Mouse (Mus musculus): ENCODE results near the gene Arhgap22. TPM values are rescaled to one million over a fixed set of nuclear protein-coding genes. Genes with fewer than 3 reads are reported as not detected.

The Arhgap22 gene
- polyA plus RNA-seq, 1 experiment from 2014 or later = 4.5 TPM

DNA sequence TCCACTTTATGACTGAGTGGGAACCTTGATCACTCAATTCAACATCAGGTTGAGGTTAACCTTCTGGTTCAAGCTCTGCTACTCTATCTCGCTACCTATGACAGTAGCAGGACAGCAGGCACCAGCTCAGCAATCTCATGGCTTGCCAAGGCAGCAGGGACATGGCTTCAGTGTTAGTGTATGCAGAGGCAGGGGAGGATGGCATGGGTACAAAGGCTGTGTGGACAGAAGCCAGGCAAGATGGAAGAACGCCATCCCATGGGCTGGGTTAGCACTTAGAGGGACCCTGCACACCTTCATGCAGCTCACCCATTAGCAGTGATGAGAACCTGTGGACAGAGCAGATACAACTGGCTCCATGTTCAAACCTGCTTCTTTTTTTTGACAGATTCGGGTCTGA lies 163.4 kb downstream of the Arhgap22 start:
- H3K36me3 ChIP-seq (ENCODE audit: control insufficient read depth, insufficient read depth, low read length) = peaks cover 4% of the 10 kb centered on the region; the same call in 1 of the 2 replicates
- no peaks in the 10 kb centered on the region for H3K4me1 ChIP-seq (ENCODE audit: control insufficient read depth, insufficient read depth, low read length)
- WGBS (ENCODE audit: insufficient replicate concordance) = 85% methylated on average over 3 of the region's 3 CpGs
- H3K27ac ChIP-seq (ENCODE audit: low read depth, low read length) = no peak overlapping the region
- no peaks in the 10 kb centered on the region for H3K27me3 ChIP-seq (ENCODE audit: control insufficient read depth, insufficient read depth, low read length)
- no peak overlapping the region for H3K9ac ChIP-seq (ENCODE audit: low read depth, low read length)
- H3K9me3 ChIP-seq (replicated peaks; ENCODE audit: control insufficient read depth, low read length) = no peaks in the 10 kb centered on the region
- ATAC-seq (replicated peaks; ENCODE audit: insufficient number of reproducible peaks, low FRiP score, low TSS enrichment) = no peak
- no peak overlapping the region for H3K4me2 ChIP-seq
- no peak overlapping the region for H3K4me3 ChIP-seq (ENCODE audit: low read depth, low read length)

DNA sequence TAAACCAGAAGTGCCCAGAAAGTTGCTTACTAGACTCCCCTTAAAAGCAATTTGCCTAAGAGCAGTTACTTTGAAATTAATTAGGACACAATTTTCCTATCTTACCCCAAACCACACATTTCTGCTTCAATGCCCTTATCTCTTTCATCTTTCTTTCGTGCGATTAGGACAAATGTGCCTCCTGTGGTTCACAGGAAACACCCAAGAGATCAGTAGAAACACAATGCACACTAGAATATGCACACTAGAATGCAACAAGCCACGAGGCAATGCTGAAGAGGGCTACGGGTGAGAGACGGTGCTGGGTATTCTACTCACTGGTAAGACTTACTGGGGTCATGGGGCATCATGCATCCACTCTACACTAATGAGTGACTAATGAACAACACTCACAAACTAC lies 164.9 kb downstream of the Arhgap22 start:
- no peak overlapping the region for H3K4me3 ChIP-seq (ENCODE audit: low read depth, low read length)
- WGBS (ENCODE audit: insufficient replicate concordance) = 81% methylated on average over 5 of the region's 5 CpGs
- H3K4me1 ChIP-seq (ENCODE audit: control insufficient read depth, insufficient read depth, low read length) = no peaks in the 10 kb centered on the region
- no peak overlapping the region for H3K9ac ChIP-seq (ENCODE audit: low read depth, low read length)
- no peaks in the 10 kb centered on the region for H3K9me3 ChIP-seq (replicated peaks; ENCODE audit: control insufficient read depth, low read length)
- no peak overlapping the region for H3K4me2 ChIP-seq
- H3K36me3 ChIP-seq (ENCODE audit: control insufficient read depth, insufficient read depth, low read length) = peaks cover 5% of the 10 kb centered on the region; the same call in 1 of the 2 replicates
- H3K27me3 ChIP-seq (ENCODE audit: control insufficient read depth, insufficient read depth, low read length) = no peaks in the 10 kb centered on the region
- no peak overlapping the region for H3K27ac ChIP-seq (ENCODE audit: low read depth, low read length)
- no peak for ATAC-seq (replicated peaks; ENCODE audit: insufficient number of reproducible peaks, low FRiP score, low TSS enrichment)

DNA sequence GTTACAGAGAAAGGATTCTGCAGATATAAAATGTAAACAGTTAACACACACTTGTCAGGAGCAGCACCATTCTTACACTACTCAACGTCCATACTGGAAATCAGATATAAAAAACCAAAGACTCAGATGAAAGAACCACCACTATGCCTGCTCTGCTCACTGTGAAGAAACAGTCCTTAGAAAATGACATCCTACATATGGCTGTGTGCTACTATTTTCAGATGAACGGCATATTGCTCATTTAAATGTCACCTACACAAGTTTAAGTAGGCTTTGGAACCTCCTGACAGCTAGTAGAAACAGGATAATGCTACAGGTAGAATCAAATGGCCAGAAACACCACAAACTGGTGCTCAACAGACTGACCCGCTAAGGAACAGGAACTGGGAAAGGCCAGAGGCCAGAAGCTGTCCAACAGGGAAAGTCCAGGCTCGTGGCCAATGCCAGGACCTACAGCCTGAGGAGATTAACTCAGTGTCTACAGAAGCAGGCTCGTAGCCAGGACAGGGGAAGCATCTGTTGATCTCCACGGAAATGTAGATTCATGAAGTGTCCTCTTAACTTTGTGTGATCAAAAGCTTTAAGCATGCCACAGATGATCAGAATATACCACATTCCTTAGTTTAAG lies 167.1 kb downstream of the Arhgap22 start:
- H3K4me3 ChIP-seq (ENCODE audit: low read depth, low read length) = no peak overlapping the region
- no peak for ATAC-seq (replicated peaks; ENCODE audit: insufficient number of reproducible peaks, low FRiP score, low TSS enrichment)
- no peak overlapping the region for H3K27ac ChIP-seq (ENCODE audit: low read depth, low read length)
- H3K9ac ChIP-seq (ENCODE audit: low read depth, low read length) = no peak overlapping the region
- no peaks in the 10 kb centered on the region for H3K27me3 ChIP-seq (ENCODE audit: control insufficient read depth, insufficient read depth, low read length)
- no peaks in the 10 kb centered on the region for H3K4me1 ChIP-seq (ENCODE audit: control insufficient read depth, insufficient read depth, low read length)
- no peaks in the 10 kb centered on the region for H3K9me3 ChIP-seq (replicated peaks; ENCODE audit: control insufficient read depth, low read length)
- no peak overlapping the region for H3K4me2 ChIP-seq
- H3K36me3 ChIP-seq (ENCODE audit: control insufficient read depth, insufficient read depth, low read length) = peaks cover 8% of the 10 kb centered on the region; the same call in 1 of the 2 replicates
- 85% methylated on average over 6 of the region's 6 CpGs for WGBS (ENCODE audit: insufficient replicate concordance)

DNA sequence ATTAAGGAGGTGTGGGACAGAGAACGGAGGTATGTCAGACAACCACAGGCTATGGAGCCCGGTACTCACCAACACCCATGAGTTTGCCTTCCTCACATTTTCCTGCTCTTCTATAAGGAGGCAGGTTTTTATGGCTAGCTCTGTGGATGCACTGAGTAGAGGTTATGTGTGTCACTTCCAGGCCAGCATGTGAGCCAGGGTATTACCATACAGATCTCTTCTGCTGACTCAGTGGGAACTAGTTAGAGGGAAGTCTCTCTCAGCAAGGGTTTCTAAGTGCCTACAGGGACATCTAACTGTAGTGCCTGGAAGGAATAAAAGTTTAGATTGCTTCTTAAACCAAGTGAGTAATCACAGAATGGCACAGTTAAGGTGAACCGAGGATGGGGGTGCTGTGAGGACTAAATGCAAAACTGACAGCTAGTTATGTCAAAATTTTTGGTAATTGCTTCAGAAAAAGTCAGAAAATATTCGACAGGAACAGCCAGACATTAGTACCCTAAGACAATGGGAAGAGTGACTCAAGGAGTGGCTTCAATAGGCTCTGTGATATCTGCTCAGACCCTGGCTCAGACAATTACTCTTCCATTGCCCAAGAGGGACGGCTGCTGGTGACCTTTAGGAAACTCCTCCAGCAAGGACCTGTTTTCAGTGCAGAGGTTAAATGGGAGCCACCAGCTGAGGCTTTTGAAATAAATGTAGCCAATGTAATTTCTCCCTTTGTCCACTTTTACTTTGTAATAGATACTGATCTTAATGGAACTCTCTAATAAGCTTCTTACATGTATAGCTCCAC lies 184.4 kb downstream of the Arhgap22 start:
- no peaks in the 10 kb centered on the region for H3K9me3 ChIP-seq (replicated peaks; ENCODE audit: control insufficient read depth, low read length)
- ATAC-seq (replicated peaks; ENCODE audit: insufficient number of reproducible peaks, low FRiP score, low TSS enrichment) = no peak
- peaks cover 5% of the 10 kb centered on the region; the same call in 1 of the 2 replicates for H3K36me3 ChIP-seq (ENCODE audit: control insufficient read depth, insufficient read depth, low read length)

DNA sequence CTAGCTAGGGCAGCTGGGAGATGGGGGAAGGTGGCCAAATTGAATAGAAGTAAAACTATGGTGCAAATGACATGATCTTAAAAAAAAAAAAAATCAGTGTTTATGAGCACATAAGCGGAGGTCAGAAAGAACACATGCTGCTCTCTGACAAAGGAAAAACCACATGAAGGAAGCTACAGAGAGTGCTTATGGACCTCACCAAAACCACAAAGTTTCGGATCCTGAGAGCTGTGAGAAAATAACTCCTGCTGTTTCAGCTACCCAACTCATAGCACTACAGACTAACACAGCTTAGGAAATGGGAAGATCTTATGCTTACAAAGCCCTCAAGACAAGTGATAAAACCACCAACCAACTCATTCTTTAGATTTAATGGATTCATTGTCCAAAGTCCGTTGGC lies 186.2 kb downstream of the Arhgap22 start:
- Histone ChIP-seq H3K36me3 (ENCODE audit: control insufficient read depth, insufficient read depth, low read length) (peaks cover 5% of the 10 kb centered on the region; the same call in 1 of the 2 replicates), H3K27ac (ENCODE audit: low read depth, low read length) (no peak overlapping the region), H3K9me3 (replicated peaks; ENCODE audit: control insufficient read depth, low read length) (no peaks in the 10 kb centered on the region), H3K4me1 (ENCODE audit: control insufficient read depth, insufficient read depth, low read length) (no peaks in the 10 kb centered on the region), H3K9ac (ENCODE audit: low read depth, low read length) (no peak overlapping the region), H3K4me3 (ENCODE audit: low read depth, low read length) (no peak overlapping the region), H3K27me3 (ENCODE audit: control insufficient read depth, insufficient read depth, low read length) (no peaks in the 10 kb centered on the region), H3K4me2 (no peak overlapping the region)
- ATAC-seq (replicated peaks; ENCODE audit: insufficient number of reproducible peaks, low FRiP score, low TSS enrichment) = no peak
- 84% methylated on average over 3 of the region's 3 CpGs for WGBS (ENCODE audit: insufficient replicate concordance)

More for the DNA sequence above, 184.4 kb downstream of the Arhgap22 start:
- Histone ChIP-seq H3K27ac (ENCODE audit: low read depth, low read length) (no peak overlapping the region), H3K27me3 (ENCODE audit: control insufficient read depth, insufficient read depth, low read length) (no peaks in the 10 kb centered on the region), H3K4me1 (ENCODE audit: control insufficient read depth, insufficient read depth, low read length) (no peaks in the 10 kb centered on the region), H3K9ac (ENCODE audit: low read depth, low read length) (no peak overlapping the region), H3K4me3 (ENCODE audit: low read depth, low read length) (no peak overlapping the region), H3K4me2 (no peak overlapping the region)
- 82% methylated on average over 5 of the region's 5 CpGs for WGBS (ENCODE audit: insufficient replicate concordance)

DNA sequence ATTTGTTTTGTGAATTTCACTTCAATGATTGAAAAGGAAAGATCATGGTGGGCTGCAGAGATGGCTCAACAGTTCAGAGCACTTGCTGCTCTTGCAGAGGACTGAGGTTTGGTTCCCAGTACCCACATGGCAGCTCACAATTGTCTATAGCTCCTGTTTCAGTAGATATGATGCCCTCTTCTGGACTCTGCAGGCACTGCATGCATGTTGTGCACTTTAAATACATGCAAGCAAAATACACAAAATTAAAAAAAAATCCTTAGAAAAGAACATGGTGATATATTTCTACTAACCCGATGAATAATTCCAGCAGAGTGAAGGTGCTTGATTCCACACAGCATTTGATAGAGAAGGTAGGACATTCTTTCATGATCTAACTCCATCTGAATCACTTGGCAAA lies 188.5 kb downstream of the Arhgap22 start:
- ATAC-seq (replicated peaks; ENCODE audit: insufficient number of reproducible peaks, low FRiP score, low TSS enrichment) = no peak
- no peak overlapping the region for H3K4me3 ChIP-seq (ENCODE audit: low read depth, low read length)
- peaks cover 5% of the 10 kb centered on the region; the same call in 1 of the 2 replicates for H3K36me3 ChIP-seq (ENCODE audit: control insufficient read depth, insufficient read depth, low read length)
- no peaks in the 10 kb centered on the region for H3K9me3 ChIP-seq (replicated peaks; ENCODE audit: control insufficient read depth, low read length)
- H3K27me3 ChIP-seq (ENCODE audit: control insufficient read depth, insufficient read depth, low read length) = no peaks in the 10 kb centered on the region
- H3K9ac ChIP-seq (ENCODE audit: low read depth, low read length) = no peak overlapping the region
- no peaks in the 10 kb centered on the region for H3K4me1 ChIP-seq (ENCODE audit: control insufficient read depth, insufficient read depth, low read length)
- 88% methylated on average over 1 of the region's 1 CpGs for WGBS (ENCODE audit: insufficient replicate concordance)
- no peak overlapping the region for H3K4me2 ChIP-seq
- no peak overlapping the region for H3K27ac ChIP-seq (ENCODE audit: low read depth, low read length)

DNA sequence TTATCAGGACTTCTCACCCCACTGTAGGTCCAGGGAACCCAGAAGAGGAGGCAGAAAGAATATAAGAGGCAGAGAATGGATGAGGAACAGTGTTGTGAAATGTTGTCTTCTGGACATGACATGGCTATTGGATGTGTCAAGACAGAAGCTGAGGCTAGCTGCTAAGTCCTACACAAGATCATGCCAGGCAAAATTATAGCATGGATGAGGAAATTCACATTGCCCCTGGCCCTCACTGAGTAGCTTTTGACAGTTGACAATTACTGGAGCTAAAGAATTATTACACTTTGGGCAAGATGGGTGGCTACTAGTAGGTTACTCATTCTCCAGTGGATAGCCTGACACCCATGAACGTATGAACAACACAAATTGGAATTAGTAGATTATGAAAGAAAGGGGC lies 201.9 kb downstream of the Arhgap22 start:
- Histone ChIP-seq H3K27me3 (ENCODE audit: control insufficient read depth, insufficient read depth, low read length) (no peaks in the 10 kb centered on the region), H3K9ac (ENCODE audit: low read depth, low read length) (no peak overlapping the region), H3K4me1 (ENCODE audit: control insufficient read depth, insufficient read depth, low read length) (peaks cover 7% of the 10 kb centered on the region; the same call in 1 of the 2 replicates), H3K9me3 (replicated peaks; ENCODE audit: control insufficient read depth, low read length) (no peaks in the 10 kb centered on the region), H3K4me2 (no peak overlapping the region), H3K4me3 (ENCODE audit: low read depth, low read length) (no peak overlapping the region), H3K36me3 (ENCODE audit: control insufficient read depth, insufficient read depth, low read length) (no peaks in the 10 kb centered on the region), H3K27ac (ENCODE audit: low read depth, low read length) (no peak overlapping the region)
- no peak for ATAC-seq (replicated peaks; ENCODE audit: insufficient number of reproducible peaks, low FRiP score, low TSS enrichment)
- 88% methylated on average over 1 of the region's 1 CpGs for WGBS (ENCODE audit: insufficient replicate concordance)

DNA sequence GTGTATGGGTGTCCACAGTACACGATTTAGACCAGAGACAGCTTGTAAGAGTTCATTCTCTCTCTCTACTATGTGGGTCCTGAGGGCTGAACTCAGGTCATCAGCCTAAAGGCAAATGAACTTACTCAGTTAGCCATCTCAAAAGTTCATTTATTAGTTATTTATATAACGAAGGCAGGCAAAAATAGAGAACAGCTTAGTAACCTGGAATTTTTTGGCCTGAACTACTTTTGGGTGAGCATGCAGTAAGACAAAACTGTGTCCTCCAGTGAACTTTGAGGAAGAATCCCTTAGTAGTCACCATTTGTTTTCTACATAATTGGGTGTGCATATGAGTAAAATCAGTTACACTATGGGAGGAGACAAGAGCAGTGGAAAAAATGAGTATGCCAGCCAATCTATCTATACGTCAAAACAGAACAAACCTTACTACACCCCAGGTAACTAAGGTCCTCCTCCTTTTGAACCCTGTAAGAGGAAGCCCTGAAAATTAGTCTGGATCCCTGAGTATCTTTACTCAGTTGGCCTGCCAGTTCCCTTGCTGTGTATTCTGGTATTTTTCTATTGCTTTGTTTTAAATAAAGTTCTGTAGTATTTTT lies 204.6 kb downstream of the Arhgap22 start:
- Histone ChIP-seq H3K4me3 (ENCODE audit: low read depth, low read length) (no peak overlapping the region), H3K9ac (ENCODE audit: low read depth, low read length) (no peak overlapping the region), H3K27me3 (ENCODE audit: control insufficient read depth, insufficient read depth, low read length) (no peaks in the 10 kb centered on the region), H3K27ac (ENCODE audit: low read depth, low read length) (no peak overlapping the region), H3K36me3 (ENCODE audit: control insufficient read depth, insufficient read depth, low read length) (no peaks in the 10 kb centered on the region), H3K4me2 (no peak overlapping the region), H3K4me1 (ENCODE audit: control insufficient read depth, insufficient read depth, low read length) (peaks cover 4% of the 10 kb centered on the region; the same call in 1 of the 2 replicates), H3K9me3 (replicated peaks; ENCODE audit: control insufficient read depth, low read length) (no peaks in the 10 kb centered on the region)
- no peak for ATAC-seq (replicated peaks; ENCODE audit: insufficient number of reproducible peaks, low FRiP score, low TSS enrichment)
- 90% methylated on average over 3 of the region's 3 CpGs for WGBS (ENCODE audit: insufficient replicate concordance)
